Mouse (Mus musculus) erythroblast, adult 5-6 weeks (primary cell): ENCODE measurements around the gene Timeless. TPM values are rescaled to one million over a fixed set of nuclear protein-coding genes. Genes with fewer than 3 reads are reported as not detected.
A peak's percentile ranks its signal among the peaks of the same experiment; 100 is the strongest.
"Not testable (repeated sequence)": the region's sequence is repeated elsewhere in the genome, so short reads cannot be mapped to it uniquely, and the experiment has no call there.

ENCODE experiments used
- ATAC-seq: replicated peaks from 2 replicates; pipeline ENCODE4 v1.8.0; 2016; ENCODE audit warnings: moderate number of reproducible peaks, mild to moderate bottlenecking, moderate TSS enrichment, inconsistent platforms; ENCODE audit not compliant: poor library complexity, low FRiP score, severe bottlenecking
- total RNA-seq, 2 experiments: library from RNA; stranded (forward) in 1 of 2; stranded (reverse) in 1 of 2; fragments of 150-400 nt in 1 of 2; fragments of 200-764, 138-1000 nt in 1 of 2; gene quantifications; 2 replicates each; pipeline versions ENCODE4 v1.2.3 to v1.2.4; 2015 to 2017; ENCODE audit warnings: low replicate concordance in 2 of 2

Timeless gene
- total RNA-seq, 2 experiments from 2014 or later: 4.0 to 39.4 TPM

- ATAC-seq: no peak
These were observed 12.3 kb downstream of the Timeless start for GRCm38 (mm10) chr10:128244121-128244520.

GRCm38 (mm10) chr10:128247020-128247732 lies 15.3 kb downstream of the Timeless start:
- no peak for ATAC-seq

- ATAC-seq: no peak
These were observed 18.7 kb downstream of the Timeless start for GRCm38 (mm10) chr10:128250565-128250964.

- no peak for ATAC-seq
These were observed 21.9 kb downstream of the Timeless start, which contains the start of gene Apon for GRCm38 (mm10) chr10:128253677-128254255. Gene Apon, plus strand, starts transcription at chr10:128254096.

- no peak for ATAC-seq
These were observed 24.1 kb downstream of the Timeless start for GRCm38 (mm10) chr10:128255925-128256324.

- no peak for ATAC-seq
These were observed 24.5 kb downstream of the Timeless start for GRCm38 (mm10) chr10:128256328-128256727.

- ATAC-seq: no peak
These were observed 27.1 kb downstream of the Timeless start for GRCm38 (mm10) chr10:128258953-128259352.

GRCm38 (mm10) chr10:128259946-128260345 lies 28.1 kb downstream of the Timeless start:
- ATAC-seq: no peak

GRCm38 (mm10) chr10:128260376-128260775 lies 28.5 kb downstream of the Timeless start:
- ATAC-seq: not testable (repeated sequence)

- ATAC-seq: no peak
These were observed 30.4 kb downstream of the Timeless start for GRCm38 (mm10) chr10:128262300-128262699.

GRCm38 (mm10) chr10:128263393-128264310 lies 31.8 kb downstream of the Timeless start:
- ATAC-seq: no peak

- ATAC-seq: no peak
These were observed 36.5 kb downstream of the Timeless start, which contains the start of gene Apof for GRCm38 (mm10) chr10:128268371-128268770. Gene Apof, plus strand, starts transcription at chr10:128268671.

GRCm38 (mm10) chr10:128269206-128269910 lies 37.5 kb downstream of the Timeless start:
- ATAC-seq: no peak

- peak; percentile 97 for ATAC-seq
These were observed 38.5 kb downstream of the Timeless start, which contains the start of gene Stat2 for GRCm38 (mm10) chr10:128270287-128270841. Gene Stat2, plus strand, starts transcription at chr10:128270559.

GRCm38 (mm10) chr10:128270866-128271265 lies 39.0 kb downstream of the Timeless start:
- no peak for ATAC-seq

GRCm38 (mm10) chr10:128271883-128272282 lies 40.0 kb downstream of the Timeless start:
- no peak for ATAC-seq

GRCm38 (mm10) chr10:128272819-128273439 lies 41.1 kb downstream of the Timeless start:
- ATAC-seq: not testable (repeated sequence)

GRCm38 (mm10) chr10:128275374-128275773 lies 43.5 kb downstream of the Timeless start:
- not testable (repeated sequence) for ATAC-seq

- ATAC-seq: no peak
These were observed 46.3 kb downstream of the Timeless start for GRCm38 (mm10) chr10:128278158-128278557.
